Mouse (Mus musculus) kidney, embryonic 14.5 days (tissue): ENCODE measurements at regions not wholly inside any gene's neighbourhood (a gene's known extent, or its start where the extent isn't known, plus 50 kb on each side); places are given as distances from the start of the nearest gene placed in this dataset.
A peak's percentile ranks its signal among the peaks of the same experiment; 100 is the strongest.

Experiments
- ATAC-seq: fragments of 200-750 bp; cut with Nextera tagmentation; 2 replicates; pipeline ENCODE4 v1.8.0; 2017; ENCODE audit warnings: moderate number of reproducible peaks, mild to moderate bottlenecking, moderate TSS enrichment, moderate library complexity; ENCODE audit not compliant: low FRiP score, low TSS enrichment
- H3K27ac ChIP-seq: fragments of 300-500 bp; sonication (generic); 2 replicates; pipeline ENCODE4 v1.5.1; 2014; ENCODE audit warnings: low read depth, mild to moderate bottlenecking, low read length, moderate library complexity, mixed read lengths
- H3K27me3 ChIP-seq: fragments of 300-500 bp; sonication (generic); 2 replicates; pipeline ENCODE4 v1.6.1; 2014; ENCODE audit warnings: mild to moderate bottlenecking, low read length; ENCODE audit not compliant: control insufficient read depth, insufficient read depth
- H3K36me3 ChIP-seq: fragments of 300-500 bp; sonication (generic); 2 replicates; pipeline ENCODE4 v1.6.1; 2014; ENCODE audit warnings: low read length, mixed read lengths; ENCODE audit not compliant: control insufficient read depth, insufficient read depth
- H3K4me1 ChIP-seq: fragments of 300-500 bp; sonication (generic); 2 replicates; pipeline ENCODE4 v1.6.1; 2014; ENCODE audit warnings: low read length, mixed read lengths; ENCODE audit not compliant: control insufficient read depth, insufficient read depth
- H3K4me2 ChIP-seq: fragments of 300-500 bp; sonication (generic); replicated peaks from 2 replicates; pipeline ENCODE4 v1.6.1; 2014; ENCODE audit warnings: low read depth, mild to moderate bottlenecking, low read length
- H3K4me3 ChIP-seq: fragments of 300-500 bp; sonication (generic); 2 replicates; pipeline ENCODE4 v1.5.1; 2014; ENCODE audit warnings: mild to moderate bottlenecking, low read length
- H3K9ac ChIP-seq: fragments of 300-500 bp; sonication (generic); 2 replicates; pipeline ENCODE4 v1.6.1; 2014; ENCODE audit warnings: low read depth, mild to moderate bottlenecking, low read length, moderate library complexity
- H3K9me3 ChIP-seq: fragments of 300-500 bp; sonication (generic); 2 replicates; pipeline ENCODE4 v1.6.1; 2016; ENCODE audit warnings: low read length; ENCODE audit not compliant: control insufficient read depth
- WGBS: fragments of 180-500 bp; shearing (Covaris S2); extraction: QIAGEN DNeasy Blood & Tissue Kit; methylation state at CpG from one replicate; pipeline ENCODE4 v1.1.7; 2014; 5-methylcytosine and 5-hydroxymethylcytosine counted together

DNA sequence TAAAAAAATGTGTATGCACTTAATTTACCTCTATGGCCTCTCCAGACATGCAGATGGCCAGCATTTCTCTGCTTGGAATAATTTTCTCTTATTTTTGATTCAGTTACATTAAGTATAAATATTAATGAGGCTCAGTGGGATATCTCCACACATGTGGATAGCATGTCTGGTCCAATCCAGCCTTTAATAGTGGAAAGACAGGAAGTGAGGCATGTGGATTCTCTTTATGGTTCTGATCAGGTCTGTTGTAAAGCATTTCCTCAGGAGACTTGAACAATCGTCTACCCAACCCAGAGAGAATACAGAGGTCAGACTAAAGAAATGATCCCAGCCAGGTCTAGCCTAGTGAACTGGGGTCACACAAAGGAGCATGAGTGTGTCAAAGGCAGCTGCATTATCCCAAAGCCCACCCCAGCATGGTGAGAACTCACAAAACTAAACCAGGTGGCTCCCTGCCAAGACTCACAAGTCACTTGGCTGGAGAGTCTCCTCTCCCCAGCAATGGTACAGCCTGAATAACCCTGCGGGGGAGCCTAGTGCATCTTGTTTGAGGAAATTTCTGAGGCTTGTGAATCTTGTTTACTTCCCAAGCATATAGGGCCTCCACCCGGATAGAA, 123.3 kb upstream of the Slc22a23 start:
- Histone ChIP-seq H3K27me3 (no peaks in the 10 kb centered on the region), H3K4me3 (no peak overlapping the region), H3K9ac (no peak overlapping the region), H3K36me3 (no peaks in the 10 kb centered on the region), H3K4me1 (peaks cover 1% of the 10 kb centered on the region; the same call in 1 of the 2 replicates), H3K9me3 (no peaks in the 10 kb centered on the region), H3K27ac (no peak overlapping the region), H3K4me2 (no peak overlapping the region)
- WGBS = 60% methylated on average over 3 of the region's 3 CpGs
- no peak for ATAC-seq

DNA sequence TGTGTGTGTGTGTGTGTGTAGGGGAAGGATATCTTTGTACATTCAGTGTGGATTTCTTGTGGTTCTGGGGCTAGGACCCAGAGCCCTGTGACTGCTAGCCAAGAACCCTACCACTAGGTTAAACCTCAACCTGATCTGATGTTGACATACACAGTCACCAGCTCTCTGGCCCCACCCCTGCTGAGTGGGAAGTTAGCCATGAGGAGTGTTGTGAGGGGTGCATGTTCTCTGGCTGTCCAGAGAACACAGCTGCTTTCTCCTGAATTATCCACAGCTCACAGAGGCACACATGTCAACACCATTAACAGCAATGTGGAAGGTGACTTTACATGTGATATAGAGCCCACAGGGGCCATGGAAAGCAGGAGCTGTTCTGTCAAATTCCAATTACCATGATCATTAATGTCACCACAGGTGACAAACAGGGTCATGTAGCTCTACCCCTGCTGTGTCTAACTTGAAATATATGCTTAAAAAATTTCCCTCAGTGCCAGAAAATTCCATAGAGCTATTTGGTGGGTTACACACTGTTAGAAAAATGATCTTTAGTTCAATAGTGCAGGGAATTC, 121.0 kb upstream of the Slc22a23 start:
- ATAC-seq = peak; percentile 49; the same call in 1 of the 2 replicates

DNA sequence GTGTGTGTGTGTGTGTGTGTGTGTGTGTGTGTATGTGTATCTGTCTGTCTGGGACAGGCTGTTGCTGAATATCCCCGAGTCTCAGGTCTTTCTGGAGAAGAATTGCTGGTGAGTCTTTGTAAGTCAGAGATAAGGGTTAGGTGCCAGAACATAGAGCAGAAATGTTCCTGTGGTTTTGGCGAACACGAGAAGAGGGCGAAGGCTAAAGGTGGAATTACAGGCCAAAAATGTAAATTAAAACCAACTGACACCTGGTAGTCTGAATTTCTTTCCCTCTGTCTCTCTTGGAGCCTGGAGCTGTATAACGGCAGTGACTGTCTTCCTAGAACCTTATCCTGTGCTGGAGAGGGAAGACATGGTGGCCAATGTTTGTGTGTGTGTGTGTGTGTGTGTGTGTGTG, 120.5 kb upstream of the Slc22a23 start:
- no peak overlapping the region for H3K27ac ChIP-seq
- no peaks in the 10 kb centered on the region for H3K27me3 ChIP-seq
- no peak for ATAC-seq
- no peak overlapping the region for H3K4me2 ChIP-seq
- no peak overlapping the region for H3K4me3 ChIP-seq
- no peaks in the 10 kb centered on the region for H3K36me3 ChIP-seq
- 64% methylated on average over 5 of the region's 5 CpGs for WGBS
- no peaks in the 10 kb centered on the region for H3K9me3 ChIP-seq
- no peak overlapping the region for H3K9ac ChIP-seq
- peaks cover 5% of the 10 kb centered on the region; the same call in 1 of the 2 replicates for H3K4me1 ChIP-seq

More for the DNA sequence above, 121.0 kb upstream of the Slc22a23 start:
- Histone ChIP-seq H3K9ac (no peak overlapping the region), H3K4me3 (no peak overlapping the region), H3K27ac (no peak overlapping the region), H3K4me2 (no peak overlapping the region), H3K4me1 (peaks cover 5% of the 10 kb centered on the region; the same call in 1 of the 2 replicates), H3K27me3 (no peaks in the 10 kb centered on the region), H3K36me3 (no peaks in the 10 kb centered on the region), H3K9me3 (no peaks in the 10 kb centered on the region)

DNA sequence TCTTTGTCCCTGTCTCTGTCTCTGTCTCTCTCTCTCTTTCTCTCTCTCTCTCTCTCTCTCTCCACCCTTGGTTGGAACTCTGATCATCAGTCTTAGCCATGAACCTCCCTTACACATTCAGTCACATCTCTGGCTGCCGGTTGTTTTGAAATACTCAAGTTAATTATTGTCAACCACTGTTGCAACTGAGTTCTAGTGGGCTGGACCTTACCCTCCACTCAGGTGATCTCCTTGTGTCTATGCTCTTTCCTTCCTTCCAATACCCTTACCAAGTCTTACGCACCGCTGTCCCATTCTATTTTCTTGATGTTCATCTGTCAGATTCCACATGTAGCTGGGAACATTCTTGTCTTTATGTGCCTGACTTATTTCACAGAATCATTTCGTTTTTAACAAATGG, 119.2 kb upstream of the Slc22a23 start:
- H3K9me3 ChIP-seq = no peaks in the 10 kb centered on the region
- no peaks in the 10 kb centered on the region for H3K36me3 ChIP-seq
- no peak for ATAC-seq
- H3K4me2 ChIP-seq = no peak overlapping the region
- 88% methylated on average over 4 of the region's 4 CpGs for WGBS
- H3K9ac ChIP-seq = no peak overlapping the region
- H3K4me1 ChIP-seq = peaks cover 5% of the 10 kb centered on the region; the same call in 1 of the 2 replicates
- H3K4me3 ChIP-seq = no peak overlapping the region
- no peak overlapping the region for H3K27ac ChIP-seq
- H3K27me3 ChIP-seq = no peaks in the 10 kb centered on the region

DNA sequence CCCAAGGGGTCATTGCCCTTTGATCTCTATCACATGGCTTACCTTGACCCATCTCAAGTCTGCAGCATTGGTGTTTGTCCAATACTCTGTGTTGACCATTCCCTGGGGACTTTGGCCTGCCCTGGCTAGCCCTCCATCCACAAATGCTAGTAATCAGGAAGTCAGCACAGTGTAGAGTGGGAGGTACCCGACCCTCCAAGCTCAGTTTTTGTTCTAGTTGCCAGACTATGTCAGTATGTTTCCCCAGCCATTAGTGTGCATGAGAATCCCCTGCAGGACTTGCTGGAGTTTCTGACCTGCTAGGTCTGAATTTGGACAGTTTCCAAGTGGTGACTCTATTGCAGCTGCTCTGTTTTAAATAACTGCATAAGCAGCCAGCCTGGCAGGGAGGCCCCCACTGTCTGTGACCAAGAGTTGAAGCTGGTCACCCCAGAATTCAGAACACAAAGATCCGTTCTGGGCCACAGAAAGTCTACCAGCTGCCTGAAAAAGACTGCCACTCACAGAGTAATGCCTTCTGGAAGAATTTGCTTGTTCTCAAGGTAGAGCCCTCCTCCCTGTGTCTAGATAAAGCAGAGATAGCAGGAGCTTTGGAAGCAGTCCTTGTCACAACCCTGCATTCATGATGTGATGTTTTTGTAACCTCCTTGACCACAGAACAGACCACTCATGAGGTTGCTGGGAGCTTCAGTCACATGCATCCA, 118.0 kb upstream of the Slc22a23 start:
- Histone ChIP-seq H3K4me1 (peaks cover 5% of the 10 kb centered on the region; the same call in 1 of the 2 replicates), H3K36me3 (no peaks in the 10 kb centered on the region), H3K9ac (no peak overlapping the region), H3K27me3 (no peaks in the 10 kb centered on the region), H3K9me3 (no peaks in the 10 kb centered on the region), H3K4me2 (no peak overlapping the region), H3K4me3 (no peak overlapping the region), H3K27ac (no peak overlapping the region)
- WGBS = 41% methylated on average over 2 of the region's 2 CpGs
- ATAC-seq = peak; percentile 81

DNA sequence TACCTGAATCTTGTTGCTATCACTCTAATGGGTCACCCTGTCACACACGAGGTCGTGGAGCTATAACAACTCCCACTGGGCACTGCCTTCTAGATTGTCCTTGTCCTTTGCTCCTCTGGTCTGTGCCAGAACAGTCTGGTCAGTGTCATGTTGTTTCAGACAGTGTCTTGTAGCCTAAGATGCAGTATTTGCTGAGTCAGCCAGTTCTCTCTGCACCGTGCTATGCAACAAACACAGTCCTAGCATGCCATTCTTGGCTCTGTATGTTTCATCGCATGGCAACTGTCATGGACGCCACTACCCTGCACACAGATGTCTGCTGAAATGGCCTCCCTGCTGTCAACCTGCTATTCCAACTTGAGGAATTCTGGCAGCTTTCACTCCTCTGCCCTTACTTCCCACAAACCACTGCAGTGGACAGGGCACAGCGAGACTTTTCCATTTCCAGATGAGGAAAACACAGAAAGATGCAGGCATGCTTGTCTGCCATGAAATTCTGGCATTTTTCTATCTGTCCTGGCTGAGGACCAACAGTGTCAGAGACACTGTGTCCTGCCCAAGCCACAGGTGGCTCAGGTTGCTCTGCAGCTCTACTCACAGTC, 117.3 kb upstream of the Slc22a23 start:
- Histone ChIP-seq H3K27me3 (no peaks in the 10 kb centered on the region), H3K36me3 (no peaks in the 10 kb centered on the region), H3K4me2 (no peak overlapping the region), H3K27ac (no peak overlapping the region), H3K9ac (no peak overlapping the region), H3K4me3 (no peak overlapping the region), H3K4me1 (peaks cover 5% of the 10 kb centered on the region; the same call in 1 of the 2 replicates), H3K9me3 (no peaks in the 10 kb centered on the region)
- ATAC-seq = peak; percentile 46; the same call in 1 of the 2 replicates
- 81% methylated on average over 6 of the region's 6 CpGs for WGBS

DNA sequence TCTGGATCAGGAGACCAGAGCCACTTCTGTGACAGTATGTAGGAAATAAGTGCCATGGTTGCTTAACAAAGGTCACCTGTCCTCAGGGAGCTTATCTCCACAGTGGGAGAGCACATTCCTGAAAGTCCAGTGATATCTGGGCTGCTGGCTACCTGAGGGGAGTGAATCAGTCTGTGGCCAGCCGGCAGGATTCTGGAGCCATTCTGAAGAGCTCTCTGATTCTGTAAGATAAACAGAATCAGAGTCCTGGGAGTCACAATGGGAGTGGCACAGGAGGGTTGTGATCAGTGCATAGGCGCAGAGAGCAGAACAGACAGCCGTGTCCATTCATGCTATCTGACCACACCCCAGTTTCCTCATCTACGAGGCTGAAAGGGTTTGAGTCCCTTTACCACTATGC, 116.0 kb upstream of the Slc22a23 start:
- no peaks in the 10 kb centered on the region for H3K9me3 ChIP-seq
- no peaks in the 10 kb centered on the region for H3K36me3 ChIP-seq
- no peaks in the 10 kb centered on the region for H3K27me3 ChIP-seq
- H3K27ac ChIP-seq = no peak overlapping the region
- no peak overlapping the region for H3K4me3 ChIP-seq
- no peak overlapping the region for H3K4me2 ChIP-seq
- ATAC-seq = no peak
- peaks cover 5% of the 10 kb centered on the region; the same call in 1 of the 2 replicates for H3K4me1 ChIP-seq
- no peak overlapping the region for H3K9ac ChIP-seq
- 72% methylated on average over 4 of the region's 4 CpGs for WGBS

DNA sequence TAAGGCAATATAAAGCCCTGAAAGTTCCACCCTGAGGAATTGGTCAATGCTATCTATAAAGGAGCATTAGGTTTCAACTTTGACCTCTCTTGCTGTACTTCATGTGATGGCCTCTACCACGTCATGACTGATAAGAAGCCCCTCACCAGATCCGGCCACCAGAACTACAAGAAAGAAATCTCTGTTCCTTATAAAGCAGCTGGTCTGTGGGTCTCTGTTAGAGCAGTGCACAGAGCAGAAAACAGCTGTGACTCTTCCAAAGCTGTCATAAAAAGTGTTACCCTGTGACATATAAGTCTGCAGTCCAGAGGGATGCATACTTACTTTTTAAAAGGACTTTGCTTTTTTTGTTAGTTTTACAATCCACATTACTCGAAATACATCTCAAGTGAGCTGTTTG, 111.1 kb upstream of the Slc22a23 start:
- ATAC-seq = 0 out of 2 replicates have a peak, but pooled peaks have one; percentile 60
- 47% methylated on average over 3 of the region's 3 CpGs for whole genome bisulfite sequencing

DNA sequence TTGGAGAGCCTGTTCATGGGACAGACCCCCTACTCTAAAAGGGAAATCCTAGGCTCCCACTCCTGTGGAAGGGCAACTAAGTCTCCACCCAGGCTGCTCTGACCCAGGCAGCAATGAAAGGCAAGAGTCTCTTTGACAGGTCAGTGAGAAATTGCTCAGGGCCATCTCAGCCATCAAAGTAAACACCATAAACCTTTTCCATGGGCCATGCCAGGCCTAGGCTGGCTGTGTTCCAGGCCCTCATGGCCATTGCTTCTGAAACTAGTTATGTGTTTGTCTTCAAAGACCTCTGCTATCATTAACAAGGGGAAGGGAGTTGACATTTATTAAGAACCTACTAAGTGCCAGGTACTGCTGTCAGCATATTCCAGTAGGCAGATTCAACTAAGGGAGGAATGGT, 101.8 kb upstream of the Slc22a23 start:
- Histone ChIP-seq H3K4me2 (no peak overlapping the region), H3K4me1 (no peaks in the 10 kb centered on the region), H3K27me3 (no peaks in the 10 kb centered on the region), H3K4me3 (no peak overlapping the region), H3K9ac (no peak overlapping the region), H3K27ac (no peak overlapping the region), H3K9me3 (no peaks in the 10 kb centered on the region), H3K36me3 (no peaks in the 10 kb centered on the region)
- ATAC-seq = no peak

More for the DNA sequence above, 111.1 kb upstream of the Slc22a23 start:
- Histone ChIP-seq H3K9ac (no peak overlapping the region), H3K9me3 (no peaks in the 10 kb centered on the region), H3K4me2 (no peak overlapping the region), H3K4me3 (no peak overlapping the region), H3K36me3 (no peaks in the 10 kb centered on the region), H3K4me1 (no peaks in the 10 kb centered on the region), H3K27me3 (no peaks in the 10 kb centered on the region), H3K27ac (no peak overlapping the region; the same call in 1 of the 2 replicates)
